Mouse (Mus musculus) skeletal muscle tissue, adult 2 months (tissue): ENCODE measurements around the gene Erbin.

Source experiments
- DNase-seq: peaks from one replicate; pipeline ENCODE4 v3.0.0-alpha.2; 2012; ENCODE audit warnings: low read depth, low spot score

Gene Erbin

DNA sequence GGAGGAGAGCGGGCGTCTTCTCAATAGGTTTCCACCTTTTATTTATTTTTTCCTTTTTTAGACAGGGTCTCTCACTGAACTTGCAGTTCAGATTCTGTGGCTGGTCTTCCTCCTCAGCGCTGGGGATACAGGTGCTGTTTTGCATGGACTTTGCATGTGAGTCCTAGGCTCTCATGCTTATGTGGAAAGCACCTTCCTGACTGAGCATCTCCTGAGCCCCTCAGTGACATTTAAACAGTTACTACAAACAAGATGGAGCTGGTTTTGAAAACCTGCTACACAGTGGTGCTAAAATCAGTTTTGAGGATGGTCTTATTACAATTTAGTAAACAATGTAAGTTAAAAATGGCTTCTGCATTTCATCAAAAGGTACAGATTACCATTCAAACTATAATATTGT, 102.4 kb downstream of the Erbin start:
- DNase-seq: no peak

DNA sequence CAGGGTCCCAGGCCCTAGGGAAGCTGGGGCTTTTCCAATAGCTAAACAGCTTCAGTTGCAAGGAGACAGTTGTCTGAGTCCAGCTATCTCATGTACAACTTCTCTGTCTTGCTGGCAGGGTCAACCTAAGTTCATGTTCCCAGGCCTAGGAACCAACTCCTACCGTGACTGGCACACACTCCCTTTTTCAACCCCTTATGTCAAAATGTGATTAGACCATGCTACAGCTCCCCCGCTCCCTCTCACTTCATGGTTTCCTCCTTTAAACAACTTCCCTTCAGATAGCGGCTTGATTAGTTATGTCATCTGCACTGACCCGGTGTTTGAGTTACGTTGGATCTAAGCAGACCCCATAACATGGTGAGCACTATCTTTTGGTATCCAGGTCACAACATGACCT, 112.8 kb downstream of the Erbin start:
- DNase-seq: no peak

DNA sequence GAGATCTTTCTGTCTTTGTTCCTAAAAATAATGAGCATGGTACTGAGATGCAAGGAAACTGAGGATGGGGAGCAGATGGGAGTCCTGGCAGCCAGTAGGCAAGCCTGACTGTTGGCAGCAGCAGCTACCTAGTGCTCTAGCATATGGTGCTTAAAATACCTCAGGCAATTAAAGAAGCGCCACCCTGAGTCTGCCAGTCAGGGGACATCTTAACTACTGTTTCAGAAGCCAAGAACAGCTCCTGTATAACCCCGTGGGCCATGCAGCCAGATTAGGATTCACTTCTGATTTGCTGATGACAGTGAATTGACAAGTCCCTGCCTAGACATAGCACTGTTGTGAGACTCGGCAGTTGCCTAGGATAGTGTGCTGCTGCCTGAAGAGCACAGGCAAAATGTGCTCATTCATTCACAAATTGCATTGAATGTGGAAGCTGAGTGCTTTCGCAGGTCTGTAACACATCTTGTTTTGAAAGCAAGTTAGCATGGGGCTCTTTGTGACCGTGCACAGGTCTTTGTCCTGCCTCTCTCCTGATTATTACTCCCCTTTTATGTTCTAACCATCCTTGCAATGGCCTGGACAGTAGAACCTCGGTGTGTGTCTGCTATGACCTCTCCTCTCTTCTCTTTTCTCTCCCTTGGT, 114.0 kb downstream of the Erbin start:
- peak; percentile 69 for DNase-seq

DNA sequence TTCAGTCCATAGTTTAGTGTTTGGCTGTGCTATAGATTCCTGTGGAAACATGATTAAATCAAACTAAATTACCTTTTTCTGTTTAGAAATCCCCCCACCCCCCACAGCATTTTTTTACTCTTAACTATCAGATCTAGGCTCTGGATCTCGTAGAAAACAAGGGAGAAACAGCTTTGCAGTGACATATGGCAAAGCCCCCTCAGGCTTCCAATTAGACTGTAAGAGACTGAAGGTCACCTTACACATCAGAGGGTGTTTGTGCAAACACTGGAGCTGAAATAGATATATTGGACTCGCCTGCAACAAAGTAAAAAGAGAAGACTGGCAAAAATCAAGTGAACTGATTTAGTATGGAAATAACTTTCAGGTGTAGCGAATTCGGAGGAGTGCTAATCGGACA, 116.6 kb downstream of the Erbin start:
- DNase-seq: no peak

DNA sequence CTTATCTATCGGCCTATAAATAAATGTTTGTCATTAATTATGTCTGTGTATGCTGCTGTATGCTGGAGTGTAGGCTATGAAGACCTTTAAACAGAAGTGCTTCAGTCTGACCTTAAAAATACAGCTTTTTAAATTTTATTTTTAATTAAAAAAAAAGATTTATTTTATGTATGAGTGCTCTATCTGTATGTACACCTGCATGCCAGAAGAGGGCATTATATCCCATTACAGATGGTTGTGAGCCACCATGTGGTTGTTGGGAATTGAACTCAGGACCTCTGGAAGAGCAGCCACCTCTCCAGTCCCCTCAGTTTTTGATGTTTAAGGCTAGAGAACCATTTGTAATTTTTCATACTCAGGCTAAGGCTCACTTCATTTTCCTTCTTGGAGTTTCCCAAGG, 119.3 kb downstream of the Erbin start:
- no peak for DNase-seq

DNA sequence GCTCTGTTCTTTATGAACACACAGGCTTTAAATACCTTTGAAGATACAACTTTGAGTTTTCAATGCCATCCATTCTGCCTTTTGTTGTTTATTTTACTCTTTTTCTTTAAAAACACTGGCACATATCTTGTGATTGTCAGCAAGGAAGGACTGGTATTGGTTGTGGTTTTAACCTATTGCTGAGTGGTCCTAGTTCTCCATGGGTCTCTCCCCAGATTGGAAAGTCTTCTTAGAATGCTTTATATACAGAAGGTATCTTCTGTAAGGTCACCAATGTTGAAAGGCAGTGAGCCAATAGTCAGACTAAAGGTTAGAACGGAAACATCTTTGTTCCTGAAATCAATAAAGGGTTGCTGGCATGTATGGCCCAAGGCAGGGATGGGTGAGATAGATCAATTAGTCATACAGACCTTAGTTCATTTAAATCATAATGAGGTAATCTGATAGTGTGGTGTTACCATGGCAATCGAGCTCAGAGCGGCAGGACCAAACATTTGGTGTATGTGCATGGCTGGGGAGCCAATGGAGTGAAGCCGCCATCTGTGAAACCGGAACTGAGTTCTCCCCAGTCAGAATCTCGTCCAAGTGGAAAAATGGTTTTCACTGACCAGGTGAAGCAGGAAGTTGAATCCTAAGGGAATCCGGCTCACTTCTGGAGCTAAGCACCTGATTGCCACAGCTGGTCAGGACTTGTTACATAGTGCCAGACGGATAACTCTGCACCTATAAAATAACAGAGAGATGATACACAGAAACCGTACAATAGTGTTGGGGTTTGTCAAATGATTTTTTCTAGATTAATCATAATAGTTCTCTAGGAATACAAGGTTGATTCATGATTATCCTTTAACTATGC, 125.4 kb downstream of the Erbin start:
- no peak for DNase-seq

DNA sequence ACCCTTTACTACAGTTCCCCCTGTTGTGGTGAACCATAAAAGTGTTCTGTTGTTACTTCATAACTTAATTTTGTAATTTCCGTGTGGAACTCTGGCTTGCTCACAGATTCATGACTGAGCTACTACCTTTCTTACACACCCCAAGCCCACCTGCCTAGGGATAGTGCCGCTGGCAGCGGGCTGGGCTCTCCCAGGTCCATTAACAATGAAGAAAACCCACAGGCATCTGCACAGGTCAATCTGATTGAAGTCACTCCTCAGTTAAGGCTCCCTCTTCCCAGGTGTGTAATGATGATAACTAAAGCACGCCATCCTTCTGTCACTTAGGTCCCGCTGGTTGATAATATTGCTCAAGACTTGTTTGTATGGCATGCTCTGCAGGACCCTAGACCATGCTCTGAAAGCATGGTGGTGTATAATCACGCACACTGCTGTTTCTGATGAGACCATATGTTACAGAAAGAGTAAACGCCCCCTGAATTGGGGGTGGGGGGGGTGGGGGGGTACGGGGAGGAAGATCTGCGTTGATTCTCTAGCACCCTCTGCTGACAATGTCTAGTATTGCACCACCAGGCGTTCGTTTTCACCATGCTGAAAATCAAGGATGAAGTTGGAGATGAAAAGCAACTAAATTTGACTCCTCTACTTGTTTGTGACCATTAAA, 140.3 kb downstream of the Erbin start:
- DNase-seq: no peak

DNA sequence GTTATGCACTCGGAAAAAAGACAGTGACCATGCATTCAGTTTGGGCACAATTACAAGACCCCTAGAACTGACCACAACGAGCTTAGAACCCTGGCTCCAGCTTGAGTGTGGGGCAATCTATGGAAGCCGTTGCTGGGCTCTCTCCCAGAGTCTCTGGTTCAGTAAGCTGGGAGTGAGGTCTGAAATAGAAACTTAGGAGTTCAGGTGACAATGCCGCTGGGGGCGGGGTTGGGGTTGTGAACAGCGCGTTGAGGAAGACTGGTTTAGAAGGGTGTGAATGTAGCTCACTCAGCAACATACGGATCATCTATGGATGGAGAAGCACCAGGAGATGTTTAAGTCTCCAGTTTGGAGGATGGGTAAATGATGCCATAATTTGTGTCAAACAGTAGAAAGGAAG, 143.2 kb downstream of the Erbin start:
- no peak for DNase-seq

DNA sequence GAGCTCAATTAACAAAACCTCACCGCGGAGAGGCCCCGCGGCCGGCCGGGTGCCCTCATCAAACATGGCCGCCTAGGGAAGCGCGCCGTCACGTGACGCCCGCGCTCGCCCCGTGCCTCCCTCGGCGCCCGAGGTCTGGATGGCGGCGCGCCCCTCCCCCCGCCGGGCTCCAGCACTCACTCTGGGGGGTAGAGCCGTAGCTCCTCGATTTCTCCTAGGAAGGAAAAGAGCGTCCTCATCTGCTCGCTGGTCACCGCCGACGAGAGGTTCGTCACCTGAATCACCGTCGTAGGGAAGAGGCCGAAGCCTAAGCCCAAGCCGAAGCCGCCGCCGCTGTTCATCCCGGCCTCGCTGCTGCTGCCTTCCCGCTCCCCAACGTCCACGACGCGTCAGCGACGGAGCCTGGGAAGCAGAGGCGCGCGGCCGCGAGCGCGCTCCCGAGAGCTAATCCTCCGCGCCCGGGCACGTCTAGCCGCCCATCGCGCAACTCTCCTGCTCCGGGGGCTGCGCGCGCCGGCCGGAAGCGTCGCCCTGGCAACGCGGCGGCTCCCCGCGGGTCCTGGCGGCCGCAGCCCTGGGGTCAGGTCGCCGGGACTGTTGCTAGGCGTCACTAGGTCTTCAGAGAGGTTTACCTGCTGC, 146.1 kb downstream of the Erbin start, which contains the start of gene Srek1:
Gene Srek1, minus strand, starts transcription at position 490 of the 639 bp plus-strand sequence.
- peak; percentile 86 for DNase-seq

DNA sequence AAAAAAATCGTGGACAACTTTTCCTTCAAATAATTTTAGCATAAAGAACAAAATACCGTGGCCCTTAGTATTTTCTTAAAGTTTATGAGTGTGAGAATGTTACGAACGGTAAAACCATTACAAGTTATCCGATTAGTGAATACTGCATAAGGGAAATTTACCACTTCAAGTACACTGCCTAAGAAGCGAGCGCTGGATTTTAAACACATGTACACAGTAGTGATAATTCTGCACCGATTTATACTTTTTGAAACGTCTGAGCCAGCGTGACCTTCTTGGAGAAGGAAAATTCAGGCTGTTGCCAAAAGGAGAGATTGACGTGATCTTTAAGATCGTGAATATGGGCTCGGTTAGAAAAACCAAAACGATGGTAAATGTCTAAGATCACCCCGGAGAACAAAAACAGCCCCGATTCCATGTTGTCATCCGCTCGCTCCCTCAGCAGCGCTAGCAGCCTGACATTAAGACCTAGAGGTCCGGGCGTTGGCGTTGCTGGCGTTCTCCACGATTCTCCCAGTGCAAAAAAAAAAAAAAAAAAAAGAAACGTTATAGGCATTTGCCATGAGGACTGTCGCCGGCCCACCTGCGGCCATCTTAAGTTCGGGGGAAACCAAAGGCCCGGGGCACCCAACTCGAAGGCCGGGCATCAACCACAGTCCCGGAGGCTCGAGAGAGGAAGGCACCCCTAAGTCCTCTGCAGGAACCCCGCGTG, 146.8 kb downstream of the Erbin start:
- peak; percentile 75 for DNase-seq

DNA sequence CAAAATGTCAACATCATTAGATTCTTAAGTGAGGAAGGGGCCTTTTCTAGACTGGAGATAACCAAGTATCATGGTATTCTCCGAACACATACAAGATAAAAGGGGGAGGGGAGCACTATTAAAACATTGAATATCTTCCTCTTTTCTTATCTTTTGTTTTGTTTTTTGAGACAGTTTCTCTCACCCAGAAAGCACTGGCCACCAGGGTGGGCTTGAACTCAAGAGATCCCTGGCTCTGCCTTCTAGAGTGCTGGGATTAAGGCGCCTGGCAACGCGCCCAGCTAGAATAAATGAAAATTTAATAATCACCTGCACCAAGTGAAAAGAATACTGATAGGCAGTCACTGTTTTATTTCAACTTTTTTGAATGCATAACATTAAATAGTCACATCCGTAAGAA, 147.4 kb downstream of the Erbin start:
- no peak for DNase-seq

DNA sequence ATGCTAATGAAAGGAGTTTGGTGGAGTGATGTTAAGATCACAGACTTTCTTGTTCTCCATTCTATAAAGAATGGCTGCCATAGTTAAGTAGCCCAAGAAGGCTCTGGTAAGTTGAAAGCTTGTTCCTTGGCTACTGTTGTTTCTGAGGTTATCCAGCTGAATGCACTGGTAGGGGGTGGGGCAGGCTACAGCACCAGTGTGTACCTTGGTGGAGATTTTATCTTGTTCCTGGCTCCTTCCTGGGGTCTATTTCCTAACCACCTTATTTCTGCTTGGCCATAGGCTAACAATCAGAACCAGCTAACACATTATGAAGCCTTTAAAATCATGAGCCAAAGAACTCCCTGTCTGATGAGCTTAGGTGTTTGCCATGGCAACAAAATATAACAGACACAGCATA, 149.5 kb downstream of the Erbin start:
- no peak for DNase-seq
